Mouse (Mus musculus) erythroblast, embryonic 14.5 days (primary cell): ENCODE measurements around the gene Macrod2. TPM values are rescaled to one million over a fixed set of nuclear protein-coding genes. Genes with fewer than 3 reads are reported as not detected.

Source experiments
- H3K27me3 ChIP-seq: 2 replicates; pipeline ENCODE4 v1.6.1; 2012; ENCODE audit warnings: inconsistent platforms; ENCODE audit not compliant: control insufficient read depth
- H3K36me3 ChIP-seq: 2 replicates; pipeline ENCODE4 v1.6.1; 2012; ENCODE audit warnings: mild to moderate bottlenecking, inconsistent platforms; ENCODE audit not compliant: control insufficient read depth
- H3K4me1 ChIP-seq: 2 replicates; pipeline ENCODE4 v1.6.1; 2012; ENCODE audit warnings: inconsistent platforms; ENCODE audit not compliant: control insufficient read depth
- H3K4me3 ChIP-seq: replicated peaks from 2 replicates; pipeline ENCODE3; 2012; ENCODE audit warnings: moderate library complexity, mild to moderate bottlenecking, inconsistent platforms
- H3K9me3 ChIP-seq: 2 replicates; pipeline ENCODE4 v1.6.1; 2012; ENCODE audit warnings: low read length, inconsistent platforms, mixed read lengths; ENCODE audit not compliant: control insufficient read depth
- GATA1 ChIP-seq: IDR thresholded peaks from 2 replicates; pipeline ENCODE4 v1.6.1; 2012; ENCODE audit warnings: low read length, inconsistent platforms, mixed read lengths
- TAL1 ChIP-seq: IDR thresholded peaks from 3 replicates; pipeline ENCODE4 v1.6.1; 2012; ENCODE audit warnings: low read length, inconsistent platforms, mixed read lengths
- polyA plus RNA-seq: library from polyadenylated mRNA; stranded (reverse); fragments of >175 nt; gene quantifications from 2 replicates; pipeline ENCODE4 v1.2.3, GENCODE M21; 2012

The Macrod2 gene
- polyA plus RNA-seq, 1 experiment: 0.81 TPM

- H3K4me3 ChIP-seq: no peak overlapping the region
- no peak for TF ChIP-seq TAL1
- TF ChIP-seq GATA1: no peak
- no peaks in the 10 kb centered on the region for H3K27me3 ChIP-seq
- H3K9me3 ChIP-seq: no peaks in the 10 kb centered on the region
- H3K36me3 ChIP-seq: no peaks in the 10 kb centered on the region
- no peaks in the 10 kb centered on the region for H3K4me1 ChIP-seq
These were observed 839.8 kb downstream of the Macrod2 start for GRCm38 (mm10) chr2:141234724-141235453.

GRCm38 (mm10) chr2:141247680-141248079, 852.6 kb downstream of the Macrod2 start:
- H3K4me1 ChIP-seq: no peaks in the 10 kb centered on the region
- H3K4me3 ChIP-seq: no peak overlapping the region
- H3K36me3 ChIP-seq: no peaks in the 10 kb centered on the region
- TF ChIP-seq GATA1 (no peak), TAL1 (no peak)
- no peaks in the 10 kb centered on the region for H3K27me3 ChIP-seq
- H3K9me3 ChIP-seq: no peaks in the 10 kb centered on the region

DNA sequence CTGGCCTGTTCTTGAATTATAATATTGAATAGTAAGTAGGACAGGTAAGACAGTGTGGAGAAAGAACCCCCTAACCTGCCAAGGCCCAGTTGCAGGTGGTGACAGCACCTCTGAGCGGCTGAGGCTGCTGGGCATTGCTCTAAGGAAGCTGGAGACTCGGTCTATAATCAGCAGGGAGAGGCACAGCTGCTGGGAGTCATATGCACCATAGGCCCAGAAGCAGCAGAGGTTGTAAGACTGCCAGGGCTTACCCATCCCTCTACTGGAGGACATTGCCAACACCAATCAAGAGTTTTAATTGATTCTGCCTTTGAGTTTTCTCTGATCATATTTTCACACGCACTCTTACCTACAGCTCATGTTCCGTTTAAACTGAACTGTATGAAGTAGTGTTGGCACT, 869.5 kb downstream of the Macrod2 start:
- TF ChIP-seq GATA1 (no peak), TAL1 (no peak)
- H3K4me3 ChIP-seq: no peak overlapping the region
- no peaks in the 10 kb centered on the region for H3K36me3 ChIP-seq
- no peaks in the 10 kb centered on the region for H3K27me3 ChIP-seq
- no peaks in the 10 kb centered on the region for H3K4me1 ChIP-seq
- H3K9me3 ChIP-seq: no peaks in the 10 kb centered on the region

DNA sequence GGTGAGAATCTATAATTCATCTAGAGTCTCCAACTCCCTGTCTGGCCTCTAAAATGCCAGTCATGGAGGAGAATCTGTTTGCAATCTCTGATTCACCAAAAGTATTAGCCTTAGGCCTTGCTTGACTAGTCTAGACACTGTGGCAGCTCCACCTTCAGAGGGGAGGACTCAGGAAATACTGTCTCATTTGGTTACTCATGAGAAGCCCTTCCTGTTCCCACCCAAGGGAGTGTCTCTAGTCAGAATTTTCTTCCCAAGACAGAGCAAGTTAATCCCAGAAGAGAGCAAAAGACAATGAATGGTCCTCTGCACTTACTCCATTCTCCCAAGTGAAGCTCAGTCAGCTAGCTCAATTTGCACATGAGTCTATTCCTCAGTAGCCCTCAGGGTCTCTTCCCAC, 871.5 kb downstream of the Macrod2 start:
- Histone ChIP-seq H3K4me1 (no peaks in the 10 kb centered on the region), H3K9me3 (no peaks in the 10 kb centered on the region), H3K36me3 (no peaks in the 10 kb centered on the region), H3K4me3 (no peak overlapping the region), H3K27me3 (no peaks in the 10 kb centered on the region)
- TF ChIP-seq GATA1 (no peak), TAL1 (no peak)

GRCm38 (mm10) chr2:141271541-141271940, 876.4 kb downstream of the Macrod2 start:
- TF ChIP-seq TAL1 (no peak), GATA1 (no peak)
- H3K4me1 ChIP-seq: no peaks in the 10 kb centered on the region
- no peaks in the 10 kb centered on the region for H3K27me3 ChIP-seq
- no peaks in the 10 kb centered on the region for H3K36me3 ChIP-seq
- no peaks in the 10 kb centered on the region for H3K9me3 ChIP-seq
- no peak overlapping the region for H3K4me3 ChIP-seq

- no peaks in the 10 kb centered on the region for H3K9me3 ChIP-seq
- TF ChIP-seq GATA1: no peak
- no peak for TF ChIP-seq TAL1
- H3K27me3 ChIP-seq: no peaks in the 10 kb centered on the region
- no peak overlapping the region for H3K4me3 ChIP-seq
- H3K36me3 ChIP-seq: no peaks in the 10 kb centered on the region
- H3K4me1 ChIP-seq: no peaks in the 10 kb centered on the region
These were observed 877.9 kb downstream of the Macrod2 start for GRCm38 (mm10) chr2:141272966-141273365.

- H3K36me3 ChIP-seq: no peaks in the 10 kb centered on the region
- TF ChIP-seq TAL1: no peak
- no peak for TF ChIP-seq GATA1
- H3K4me3 ChIP-seq: no peak overlapping the region
- H3K27me3 ChIP-seq: no peaks in the 10 kb centered on the region
- no peaks in the 10 kb centered on the region for H3K9me3 ChIP-seq
- no peaks in the 10 kb centered on the region for H3K4me1 ChIP-seq
These were observed 879.2 kb downstream of the Macrod2 start for GRCm38 (mm10) chr2:141274262-141274661.

GRCm38 (mm10) chr2:141279130-141279698, 884.1 kb downstream of the Macrod2 start:
- H3K27me3 ChIP-seq: no peaks in the 10 kb centered on the region
- no peaks in the 10 kb centered on the region for H3K36me3 ChIP-seq
- TF ChIP-seq TAL1 (no peak), GATA1 (no peak)
- no peak overlapping the region for H3K4me3 ChIP-seq
- H3K4me1 ChIP-seq: no peaks in the 10 kb centered on the region
- H3K9me3 ChIP-seq: no peaks in the 10 kb centered on the region

GRCm38 (mm10) chr2:141280817-141281216, 885.7 kb downstream of the Macrod2 start:
- H3K9me3 ChIP-seq: no peaks in the 10 kb centered on the region
- H3K27me3 ChIP-seq: no peaks in the 10 kb centered on the region
- H3K4me1 ChIP-seq: no peaks in the 10 kb centered on the region
- TF ChIP-seq GATA1 (no peak), TAL1 (no peak)
- no peaks in the 10 kb centered on the region for H3K36me3 ChIP-seq
- H3K4me3 ChIP-seq: no peak overlapping the region
